Mouse (Mus musculus) spleen, postnatal 36 days (tissue): ENCODE measurements around the gene Syde2.

Experiments used
- DNase-seq, 2 experiments: peaks; one replicate each; pipeline ENCODE4 v3.0.0; 2022; ENCODE audit warnings: low spot score in 2 of 2, mixed read lengths in 1 of 2

Gene Syde2

GRCm38 (mm10) chr3:146010751-146011150 lies 23.1 kb downstream of the Syde2 start:
- DNase-seq = no peak

GRCm38 (mm10) chr3:146011544-146012218 lies 24.0 kb downstream of the Syde2 start:
- DNase-seq = no peak

GRCm38 (mm10) chr3:146013490-146013889 lies 25.8 kb downstream of the Syde2 start:
- DNase-seq = no peak

GRCm38 (mm10) chr3:146014321-146014720 lies 26.7 kb downstream of the Syde2 start:
- DNase-seq = no peak

GRCm38 (mm10) chr3:146016979-146017378 lies 29.3 kb downstream of the Syde2 start:
- no peak for DNase-seq

- DNase-seq = no peak
Observed at GRCm38 (mm10) chr3:146017521-146017920, 29.9 kb downstream of the Syde2 start.

GRCm38 (mm10) chr3:146022232-146022631 lies 34.6 kb downstream of the Syde2 start:
- no peak for DNase-seq

- DNase-seq = no peak
Observed at GRCm38 (mm10) chr3:146024746-146025145, 37.1 kb downstream of the Syde2 start.

GRCm38 (mm10) chr3:146025499-146025898 lies 37.8 kb downstream of the Syde2 start:
- no peak for DNase-seq

GRCm38 (mm10) chr3:146027116-146027515 lies 39.4 kb downstream of the Syde2 start:
- DNase-seq = no peak

GRCm38 (mm10) chr3:146028406-146028805 lies 40.7 kb downstream of the Syde2 start:
- DNase-seq = no peak

- no peak for DNase-seq
Observed at GRCm38 (mm10) chr3:146029234-146029633, 41.6 kb downstream of the Syde2 start.

- DNase-seq = no peak
Observed at GRCm38 (mm10) chr3:146030255-146030836, 42.7 kb downstream of the Syde2 start.

GRCm38 (mm10) chr3:146032976-146033375 lies 45.3 kb downstream of the Syde2 start:
- no peak for DNase-seq

- DNase-seq = no peak
Observed at GRCm38 (mm10) chr3:146037906-146038305, 50.2 kb downstream of the Syde2 start.

- peak; percentile 29 to 40 for DNase-seq
Observed at GRCm38 (mm10) chr3:146039132-146039903, 51.6 kb downstream of the Syde2 start.

GRCm38 (mm10) chr3:146041382-146041781 lies 53.7 kb downstream of the Syde2 start:
- DNase-seq = no peak

- DNase-seq = no peak
Observed at GRCm38 (mm10) chr3:146044977-146045376, 57.3 kb downstream of the Syde2 start.

GRCm38 (mm10) chr3:146046076-146046475 lies 58.4 kb downstream of the Syde2 start:
- DNase-seq = no peak

- peak; percentile 58 to 65 for DNase-seq
Observed at GRCm38 (mm10) chr3:146047704-146048207, 60.1 kb downstream of the Syde2 start.

GRCm38 (mm10) chr3:146049951-146050350 lies 62.3 kb downstream of the Syde2 start:
- no peak for DNase-seq

GRCm38 (mm10) chr3:146051277-146052007 lies 63.8 kb downstream of the Syde2 start:
- DNase-seq = no peak
